10 mouse cellular contexts compared by ENCODE assay signal in genomic region chr16:92288778-92289177, GRCm38 (mm10). TPM values are rescaled to one million over a fixed set of nuclear protein-coding genes. Genes with fewer than 3 reads are reported as not detected.
DNase-seq lines count a peak whose midpoint lies in the region; ATAC-seq lines count a peak whose summit lies in the region.
"Had no signal": no experiment of that assay in that cellular context is flagged by ENCODE, and none has a peak within 500 bp of the region (broad histone marks: within the 10 kb centered on the region; RNA-seq: fewer than 3 reads in every experiment).

No protein-coding gene starts in this region.

- peak; percentile 50 for DNase-seq in adrenal gland, postnatal 10 days
- no peak for DNase-seq in adrenal gland, adult 8-10 months
- DNase-seq in hindbrain, embryonic 10.5 days (ENCODE audit: low spot score) = no peak
- DNase-seq in right cerebral cortex, postnatal 4 days = peak; percentile 34

- WGBS in hindbrain, embryonic 16.5 days = 90% methylated on average over 9 of the region's 9 CpGs
- 91% methylated on average over 9 of the region's 9 CpGs for WGBS in hindbrain, embryonic 10.5 days
- WGBS in midbrain, embryonic 15.5 days = 86% methylated on average over 9 of the region's 9 CpGs
- 86% methylated on average over 9 of the region's 9 CpGs for WGBS in midbrain, embryonic 16.5 days
- WGBS in intestine, embryonic 16.5 days = 68% methylated on average over 9 of the region's 9 CpGs

- no peaks in the 10 kb centered on the region for H3K4me1 ChIP-seq in hindbrain, embryonic 16.5 days (ENCODE audit: control insufficient read depth, insufficient read depth, low read depth, low read length)
- peaks cover 15% of the 10 kb centered on the region for H3K4me1 ChIP-seq in hindbrain, embryonic 10.5 days (replicated peaks)
- H3K4me1 ChIP-seq in midbrain, embryonic 15.5 days = no peaks in the 10 kb centered on the region
- no peaks in the 10 kb centered on the region for H3K4me1 ChIP-seq in midbrain, embryonic 16.5 days (ENCODE audit: control insufficient read depth, insufficient read depth, low read length)
- no peaks in the 10 kb centered on the region for H3K4me1 ChIP-seq in intestine, embryonic 16.5 days (ENCODE audit: control insufficient read depth, insufficient read depth, low read length)

- no peak overlapping the region for H3K4me3 ChIP-seq in hindbrain, embryonic 16.5 days (ENCODE audit: low read length)
- H3K4me3 ChIP-seq in hindbrain, embryonic 10.5 days = no peak overlapping the region
- H3K4me3 ChIP-seq in midbrain, embryonic 15.5 days = no peak overlapping the region
- H3K4me3 ChIP-seq in midbrain, embryonic 16.5 days (ENCODE audit: low read depth, low read length) = no peak overlapping the region
- no peak overlapping the region for H3K4me3 ChIP-seq in intestine, embryonic 16.5 days (ENCODE audit: low read length)
- H3K4me3 ChIP-seq: heart, embryonic 10.5 days had no signal

- H3K9ac ChIP-seq in hindbrain, embryonic 16.5 days (ENCODE audit: low read depth, low read length) = no peak overlapping the region
- no peak overlapping the region for H3K9ac ChIP-seq in midbrain, embryonic 15.5 days
- H3K9ac ChIP-seq in midbrain, embryonic 16.5 days (ENCODE audit: low read depth, low read length) = no peak overlapping the region
- no peak overlapping the region for H3K9ac ChIP-seq in intestine, embryonic 16.5 days (ENCODE audit: low read depth, low read length)

- no peaks in the 10 kb centered on the region for H3K36me3 ChIP-seq in hindbrain, embryonic 16.5 days (ENCODE audit: control insufficient read depth, insufficient read depth, low read length)
- no peaks in the 10 kb centered on the region for H3K36me3 ChIP-seq in hindbrain, embryonic 10.5 days
- no peaks in the 10 kb centered on the region for H3K36me3 ChIP-seq in midbrain, embryonic 15.5 days (replicated peaks)
- no peaks in the 10 kb centered on the region for H3K36me3 ChIP-seq in midbrain, embryonic 16.5 days (ENCODE audit: control insufficient read depth, insufficient read depth, low read length)
- H3K36me3 ChIP-seq in intestine, embryonic 16.5 days (ENCODE audit: control insufficient read depth, insufficient read depth, low read length) = no peaks in the 10 kb centered on the region
- H3K36me3 ChIP-seq: heart, embryonic 10.5 days had no signal

- H3K4me2 ChIP-seq in hindbrain, embryonic 16.5 days (ENCODE audit: low read length) = no peak overlapping the region
- no peak overlapping the region for H3K4me2 ChIP-seq in midbrain, embryonic 15.5 days
- H3K4me2 ChIP-seq in midbrain, embryonic 16.5 days (ENCODE audit: low read length) = no peak overlapping the region
- H3K4me2 ChIP-seq in intestine, embryonic 16.5 days (ENCODE audit: low read depth, low read length) = no peak overlapping the region

- no peaks in the 10 kb centered on the region; the same call in 1 of the 2 replicates for H3K27me3 ChIP-seq in hindbrain, embryonic 16.5 days (replicated peaks; ENCODE audit: control insufficient read depth, insufficient read depth, low read length)
- no peaks in the 10 kb centered on the region for H3K27me3 ChIP-seq in hindbrain, embryonic 10.5 days (ENCODE audit: insufficient read depth, poor library complexity, severe bottlenecking)
- no peaks in the 10 kb centered on the region for H3K27me3 ChIP-seq in midbrain, embryonic 15.5 days (replicated peaks)
- no peaks in the 10 kb centered on the region for H3K27me3 ChIP-seq in midbrain, embryonic 16.5 days (ENCODE audit: control insufficient read depth, insufficient read depth, low read depth, low read length)
- H3K27me3 ChIP-seq in intestine, embryonic 16.5 days (replicated peaks; ENCODE audit: control insufficient read depth, insufficient read depth, low read length) = no peaks in the 10 kb centered on the region

- ATAC-seq in hindbrain, embryonic 16.5 days = peak; percentile 66
- ATAC-seq in midbrain, embryonic 15.5 days (replicated peaks) = 0 out of 2 replicates have a peak, but pooled peaks have one; percentile 39
- no peak; the same call in 1 of the 2 replicates for ATAC-seq in midbrain, embryonic 16.5 days
- ATAC-seq in intestine, embryonic 16.5 days = no peak

- H3K27ac ChIP-seq in hindbrain, embryonic 16.5 days (ENCODE audit: low read depth, low read length) = no peak overlapping the region
- H3K27ac ChIP-seq in hindbrain, embryonic 10.5 days = no peak overlapping the region
- no peak overlapping the region for H3K27ac ChIP-seq in midbrain, embryonic 15.5 days
- no peak overlapping the region for H3K27ac ChIP-seq in midbrain, embryonic 16.5 days (ENCODE audit: low read length)
- no peak overlapping the region for H3K27ac ChIP-seq in intestine, embryonic 16.5 days (ENCODE audit: low read length)
- H3K27ac ChIP-seq: heart, embryonic 10.5 days had no signal

- no peaks in the 10 kb centered on the region for H3K9me3 ChIP-seq in hindbrain, embryonic 16.5 days (ENCODE audit: control insufficient read depth, low read length)
- H3K9me3 ChIP-seq in hindbrain, embryonic 10.5 days = no peaks in the 10 kb centered on the region
- H3K9me3 ChIP-seq in midbrain, embryonic 15.5 days = no peaks in the 10 kb centered on the region
- H3K9me3 ChIP-seq in midbrain, embryonic 16.5 days (replicated peaks; ENCODE audit: control insufficient read depth, low read length, poor library complexity, severe bottlenecking) = no peaks in the 10 kb centered on the region
- H3K9me3 ChIP-seq in intestine, embryonic 16.5 days (ENCODE audit: control insufficient read depth, low read length) = no peaks in the 10 kb centered on the region
- H3K9me3 ChIP-seq: heart, embryonic 10.5 days had no signal

RNA-seq across cellular contexts. Expression of gene Kcne2, which starts 3.4 kb away (rescaled TPM):
- total RNA-seq in adrenal gland, postnatal 10 days (2021) = not detected
- not detected for total RNA-seq in adrenal gland, adult 8-10 months (2022)
- 35.1 and 37.2 TPM in 2 replicates for polyA plus RNA-seq in hindbrain, embryonic 16.5 days (2015; fragmentation: Nextera tagmentation; extraction: Ambion mirVana)
- polyA plus RNA-seq in hindbrain, embryonic 10.5 days (2016; fragmentation: Nextera tagmentation; extraction: Ambion mirVana) = 1.4 and 13.1 TPM in 2 replicates
- polyA plus RNA-seq in midbrain, embryonic 15.5 days (2015; fragmentation: Nextera tagmentation; extraction: Ambion mirVana) = 6.8 and 7.6 TPM in 2 replicates
- 8.1 and 8.5 TPM in 2 replicates for polyA plus RNA-seq in midbrain, embryonic 16.5 days (2015; fragmentation: Nextera tagmentation; extraction: Ambion mirVana)
- polyA plus RNA-seq in intestine, embryonic 16.5 days (2015; fragmentation: Nextera tagmentation; extraction: Ambion mirVana) = 0.10 and 0.21 TPM in 2 replicates

RNA-seq across cellular contexts. Expression of gene Smim11, which starts 12.3 kb away (rescaled TPM):
- 10 to 100 TPM; 50.7 to 53.0 TPM for total RNA-seq in adrenal gland, postnatal 10 days (2021)
- total RNA-seq in adrenal gland, adult 8-10 months (2022) = 10 to 100 TPM; 52.1 to 83.0 (median 64.7) TPM
- 55.4 and 57.7 TPM in 2 replicates for polyA plus RNA-seq in hindbrain, embryonic 16.5 days (2015; fragmentation: Nextera tagmentation; extraction: Ambion mirVana)
- 131 and 136 TPM in 2 replicates for polyA plus RNA-seq in hindbrain, embryonic 10.5 days (2016; fragmentation: Nextera tagmentation; extraction: Ambion mirVana)
- 57.3 and 58.1 TPM in 2 replicates for polyA plus RNA-seq in midbrain, embryonic 15.5 days (2015; fragmentation: Nextera tagmentation; extraction: Ambion mirVana)
- 56.0 and 62.3 TPM in 2 replicates for polyA plus RNA-seq in midbrain, embryonic 16.5 days (2015; fragmentation: Nextera tagmentation; extraction: Ambion mirVana)
- 98.0 and 101 TPM in 2 replicates for polyA plus RNA-seq in intestine, embryonic 16.5 days (2015; fragmentation: Nextera tagmentation; extraction: Ambion mirVana)

RNA-seq across cellular contexts. Expression of gene Fam243, which starts 32.5 kb away (rescaled TPM):
- not detected for total RNA-seq in adrenal gland, postnatal 10 days (2021)
- total RNA-seq in adrenal gland, adult 8-10 months (2022) = under 1 TPM in 1 of 4 experiments, not detected in 3; 0.13 TPM
- not detected in 2 replicates for polyA plus RNA-seq in hindbrain, embryonic 16.5 days (2015; fragmentation: Nextera tagmentation; extraction: Ambion mirVana)
- polyA plus RNA-seq in hindbrain, embryonic 10.5 days (2016; fragmentation: Nextera tagmentation; extraction: Ambion mirVana) = not detected in 2 replicates
- 0.06 TPM in 1 of 2 replicates, not detected in the other for polyA plus RNA-seq in midbrain, embryonic 15.5 days (2015; fragmentation: Nextera tagmentation; extraction: Ambion mirVana)
- not detected in 2 replicates for polyA plus RNA-seq in midbrain, embryonic 16.5 days (2015; fragmentation: Nextera tagmentation; extraction: Ambion mirVana)
- polyA plus RNA-seq in intestine, embryonic 16.5 days (2015; fragmentation: Nextera tagmentation; extraction: Ambion mirVana) = not detected in 2 replicates
- polyA plus RNA-seq: heart, embryonic 10.5 days; limb, embryonic 11.5 days had no signal

Comparison
In these comparisons a context has a peak if more than half of its experiments do, and no peak if none do; other contexts are left out.
1. DNase-seq: peak in adrenal gland, postnatal 10 days (single experiment) and right cerebral cortex, postnatal 4 days (single experiment); none in adrenal gland, adult 8-10 months (single experiment) and hindbrain, embryonic 10.5 days (single experiment).
2. ATAC-seq: peak in hindbrain, embryonic 16.5 days (single experiment) and midbrain, embryonic 15.5 days (single experiment); none in midbrain, embryonic 16.5 days (single experiment) and intestine, embryonic 16.5 days (single experiment).